Mouse (Mus musculus) heart, postnatal 36 days (tissue): ENCODE measurements at regions not wholly inside any gene's neighbourhood (a gene's known extent, or its start where the extent isn't known, plus 50 kb on each side); places are given as distances from the start of the nearest gene placed in this dataset.

Source experiments
- DNase-seq, 2 experiments: peaks; one replicate each; pipeline ENCODE4 v3.0.0; 2021 to 2022
- intact Hi-C: fragments of 180-260 bp; cut with DNase I; formaldehyde crosslinking; loops from one replicate; pipeline ENCODE4 v1.15.1; 2025

DNA sequence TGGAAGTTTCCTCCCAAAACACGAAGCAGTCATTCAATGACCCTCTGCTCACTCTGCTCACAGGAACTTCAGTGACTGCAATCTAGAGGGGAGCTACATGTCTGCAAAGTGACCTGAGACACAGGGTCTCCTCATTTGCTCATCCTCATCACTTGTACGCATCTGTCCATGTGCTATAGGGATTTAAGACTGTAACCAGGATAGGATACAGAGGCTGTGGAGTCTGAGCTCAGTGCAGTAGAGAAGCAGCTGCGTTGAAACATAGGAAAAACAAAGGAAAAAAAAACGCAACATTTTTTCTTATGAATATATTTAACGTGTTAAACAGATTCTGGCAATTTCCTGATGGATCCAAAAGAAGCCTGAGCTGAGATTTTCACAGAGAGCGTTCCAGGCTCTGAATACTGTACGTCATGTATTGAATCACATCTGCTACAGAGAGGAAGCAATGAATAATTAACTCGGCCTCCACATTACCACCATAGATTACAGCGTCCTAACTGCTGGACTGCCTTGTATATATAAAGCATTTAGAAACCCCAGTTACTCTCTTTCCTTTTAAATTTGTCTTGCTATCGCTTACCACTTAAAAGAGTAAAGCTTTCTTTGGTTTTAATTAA lies 183.7 kb upstream of the Gm12695 start:
- no peak for DNase-seq
- intact Hi-C loops = no loop called here
